Mouse (Mus musculus): Measurements from ENCODE around the gene Lefty1. TPM values are rescaled to one million over a fixed set of nuclear protein-coding genes. Genes with fewer than 3 reads are reported as not detected.
"Not testable (repeated sequence)": the region's sequence is repeated elsewhere in the genome, so short reads cannot be mapped to it uniquely, and the experiment has no call there.

The Lefty1 gene
- polyA plus RNA-seq, 1 experiment: 7.1 TPM

- no peak for TF ChIP-seq POLR2A (IDR thresholded peaks at IDR 0.05; ENCODE audit: low read depth, low read length)
- peak; percentile 50; the same call in 1 of the 2 replicates for TF ChIP-seq CTCF (IDR thresholded peaks at IDR 0.05; ENCODE audit: extremely low read depth, insufficient read length, insufficient replicate concordance, low read depth, low read length)
- no peaks in the 10 kb centered on the region for H3K27me3 ChIP-seq (ENCODE audit: control insufficient read depth, insufficient read depth, low read length)
- H3K4me1 ChIP-seq (ENCODE audit: control insufficient read depth, insufficient read depth, insufficient read length, low read length): no peaks in the 10 kb centered on the region
- no peaks in the 10 kb centered on the region for H3K36me3 ChIP-seq (ENCODE audit: control insufficient read depth, insufficient read depth, low read length)
- H3K4me3 ChIP-seq (ENCODE audit: low read depth, low read length): no peak overlapping the region
- WGBS: 47% methylated on average over 8 of the region's 8 CpGs
- no peak overlapping the region for H3K27ac ChIP-seq (ENCODE audit: insufficient read depth, low read depth, low read length)
Observed at GRCm38 (mm10) chr1:180919686-180920085, 15.1 kb upstream of the Lefty1 start.

GRCm38 (mm10) chr1:180922273-180923048, 12.4 kb upstream of the Lefty1 start:
- Histone ChIP-seq H3K4me3 (ENCODE audit: low read depth, low read length) (no peak overlapping the region), H3K27me3 (ENCODE audit: control insufficient read depth, insufficient read depth, low read length) (no peaks in the 10 kb centered on the region), H3K36me3 (ENCODE audit: control insufficient read depth, insufficient read depth, low read length) (no peaks in the 10 kb centered on the region), H3K27ac (ENCODE audit: insufficient read depth, low read depth, low read length) (peak overlapping the region; percentile 62; the same call in 1 of the 2 replicates), H3K4me1 (ENCODE audit: control insufficient read depth, insufficient read depth, insufficient read length, low read length) (0 out of 2 replicates have a peak, but pooled peaks cover 3% of the 10 kb centered on the region)
- TF ChIP-seq POLR2A (IDR thresholded peaks at IDR 0.05; ENCODE audit: low read depth, low read length) (no peak; the same call in 1 of the 2 replicates), CTCF (IDR thresholded peaks at IDR 0.05; ENCODE audit: extremely low read depth, insufficient read length, insufficient replicate concordance, low read depth, low read length) (no peak)
- 61% methylated on average over 6 of the region's 6 CpGs for WGBS

- H3K36me3 ChIP-seq (ENCODE audit: control insufficient read depth, insufficient read depth, low read length): no peaks in the 10 kb centered on the region
- 76% methylated on average over 2 of the region's 2 CpGs for WGBS
- H3K4me1 ChIP-seq (ENCODE audit: control insufficient read depth, insufficient read depth, insufficient read length, low read length): 0 out of 2 replicates have a peak, but pooled peaks cover 3% of the 10 kb centered on the region
- H3K4me3 ChIP-seq (ENCODE audit: low read depth, low read length): no peak overlapping the region
- H3K27me3 ChIP-seq (ENCODE audit: control insufficient read depth, insufficient read depth, low read length): no peaks in the 10 kb centered on the region
- no peak overlapping the region for H3K27ac ChIP-seq (ENCODE audit: insufficient read depth, low read depth, low read length)
- TF ChIP-seq CTCF (IDR thresholded peaks at IDR 0.05; ENCODE audit: extremely low read depth, insufficient read length, insufficient replicate concordance, low read depth, low read length) (no peak), POLR2A (IDR thresholded peaks at IDR 0.05; ENCODE audit: low read depth, low read length) (no peak)
Observed at GRCm38 (mm10) chr1:180924737-180925136, 10.1 kb upstream of the Lefty1 start.

- WGBS: 49% methylated on average over 4 of the region's 4 CpGs
- no peak overlapping the region for H3K4me3 ChIP-seq (ENCODE audit: low read depth, low read length)
- TF ChIP-seq POLR2A (IDR thresholded peaks at IDR 0.05; ENCODE audit: low read depth, low read length) (no peak), CTCF (IDR thresholded peaks at IDR 0.05; ENCODE audit: extremely low read depth, insufficient read length, insufficient replicate concordance, low read depth, low read length) (no peak)
- H3K27ac ChIP-seq (ENCODE audit: insufficient read depth, low read depth, low read length): no peak overlapping the region
- H3K27me3 ChIP-seq (ENCODE audit: control insufficient read depth, insufficient read depth, low read length): no peaks in the 10 kb centered on the region
- H3K4me1 ChIP-seq (ENCODE audit: control insufficient read depth, insufficient read depth, insufficient read length, low read length): 0 out of 2 replicates have a peak, but pooled peaks cover 3% of the 10 kb centered on the region
- no peaks in the 10 kb centered on the region for H3K36me3 ChIP-seq (ENCODE audit: control insufficient read depth, insufficient read depth, low read length)
Observed at GRCm38 (mm10) chr1:180926286-180926685, 8.5 kb upstream of the Lefty1 start.

GRCm38 (mm10) chr1:180929599-180929998, 5.2 kb upstream of the Lefty1 start:
- TF ChIP-seq POLR2A (IDR thresholded peaks at IDR 0.05; ENCODE audit: low read depth, low read length) (no peak), CTCF (IDR thresholded peaks at IDR 0.05; ENCODE audit: extremely low read depth, insufficient read length, insufficient replicate concordance, low read depth, low read length) (no peak)
- peaks cover 3% of the 10 kb centered on the region; the same call in 1 of the 2 replicates for H3K4me1 ChIP-seq (ENCODE audit: control insufficient read depth, insufficient read depth, insufficient read length, low read length)
- H3K27ac ChIP-seq (ENCODE audit: insufficient read depth, low read depth, low read length): no peak overlapping the region
- H3K27me3 ChIP-seq (ENCODE audit: control insufficient read depth, insufficient read depth, low read length): no peaks in the 10 kb centered on the region
- no peaks in the 10 kb centered on the region for H3K36me3 ChIP-seq (ENCODE audit: control insufficient read depth, insufficient read depth, low read length)
- WGBS: 57% methylated on average over 2 of the region's 2 CpGs
- no peak overlapping the region for H3K4me3 ChIP-seq (ENCODE audit: low read depth, low read length)

- Histone ChIP-seq H3K27me3 (ENCODE audit: control insufficient read depth, insufficient read depth, low read length) (no peaks in the 10 kb centered on the region), H3K36me3 (ENCODE audit: control insufficient read depth, insufficient read depth, low read length) (no peaks in the 10 kb centered on the region), H3K4me1 (ENCODE audit: control insufficient read depth, insufficient read depth, insufficient read length, low read length) (no peaks in the 10 kb centered on the region; the same call in 1 of the 2 replicates), H3K4me3 (ENCODE audit: low read depth, low read length) (no peak overlapping the region), H3K27ac (ENCODE audit: insufficient read depth, low read depth, low read length) (no peak overlapping the region)
- 54% methylated on average over 3 of the region's 3 CpGs for WGBS
- TF ChIP-seq POLR2A (IDR thresholded peaks at IDR 0.05; ENCODE audit: low read depth, low read length) (no peak), CTCF (IDR thresholded peaks at IDR 0.05; ENCODE audit: extremely low read depth, insufficient read length, insufficient replicate concordance, low read depth, low read length) (no peak)
Observed at GRCm38 (mm10) chr1:180931106-180931505, 3.7 kb upstream of the Lefty1 start.

GRCm38 (mm10) chr1:180933659-180934058, 1.2 kb upstream of the Lefty1 start:
- no peak overlapping the region for H3K27ac ChIP-seq (ENCODE audit: insufficient read depth, low read depth, low read length)
- no peaks in the 10 kb centered on the region for H3K27me3 ChIP-seq (ENCODE audit: control insufficient read depth, insufficient read depth, low read length)
- no peak overlapping the region for H3K4me3 ChIP-seq (ENCODE audit: low read depth, low read length)
- no peaks in the 10 kb centered on the region for H3K36me3 ChIP-seq (ENCODE audit: control insufficient read depth, insufficient read depth, low read length)
- WGBS: 71% methylated on average over 6 of the region's 6 CpGs
- TF ChIP-seq CTCF (IDR thresholded peaks at IDR 0.05; ENCODE audit: extremely low read depth, insufficient read length, insufficient replicate concordance, low read depth, low read length): no peak
- peaks cover 3% of the 10 kb centered on the region; the same call in 1 of the 2 replicates for H3K4me1 ChIP-seq (ENCODE audit: control insufficient read depth, insufficient read depth, insufficient read length, low read length)

- H3K4me3 ChIP-seq (ENCODE audit: low read depth, low read length): peak overlapping the region; percentile 60
- not testable (repeated sequence) for H3K27me3 ChIP-seq (ENCODE audit: control insufficient read depth, insufficient read depth, low read length); H3K36me3 ChIP-seq (ENCODE audit: control insufficient read depth, insufficient read depth, low read length); H3K4me1 ChIP-seq (ENCODE audit: control insufficient read depth, insufficient read depth, insufficient read length, low read length); H3K27ac ChIP-seq (ENCODE audit: insufficient read depth, low read depth, low read length)
- WGBS: 3% methylated on average over 41 of the region's 41 CpGs
Observed at GRCm38 (mm10) chr1:180936610-180937398, 2.0 kb downstream of the Lefty1 start.

- 90% methylated on average over 13 of the region's 13 CpGs for WGBS
- H3K36me3 ChIP-seq (ENCODE audit: control insufficient read depth, insufficient read depth, low read length); H3K27me3 ChIP-seq (ENCODE audit: control insufficient read depth, insufficient read depth, low read length); H3K27ac ChIP-seq (ENCODE audit: insufficient read depth, low read depth, low read length); H3K4me1 ChIP-seq (ENCODE audit: control insufficient read depth, insufficient read depth, insufficient read length, low read length); H3K4me3 ChIP-seq (ENCODE audit: low read depth, low read length): not testable (repeated sequence)
Observed at GRCm38 (mm10) chr1:180937631-180938030, 2.8 kb downstream of the Lefty1 start.

GRCm38 (mm10) chr1:180938781-180939180, 4.0 kb downstream of the Lefty1 start:
- 86% methylated on average over 2 of the region's 2 CpGs for WGBS
- H3K4me3 ChIP-seq (ENCODE audit: low read depth, low read length); H3K27me3 ChIP-seq (ENCODE audit: control insufficient read depth, insufficient read depth, low read length); H3K36me3 ChIP-seq (ENCODE audit: control insufficient read depth, insufficient read depth, low read length); H3K4me1 ChIP-seq (ENCODE audit: control insufficient read depth, insufficient read depth, insufficient read length, low read length); H3K27ac ChIP-seq (ENCODE audit: insufficient read depth, low read depth, low read length): not testable (repeated sequence)

Measured in small intestine, adult 2 months (tissue).